Mouse (Mus musculus): ENCODE measurements around the gene Tmem104.

DNA sequence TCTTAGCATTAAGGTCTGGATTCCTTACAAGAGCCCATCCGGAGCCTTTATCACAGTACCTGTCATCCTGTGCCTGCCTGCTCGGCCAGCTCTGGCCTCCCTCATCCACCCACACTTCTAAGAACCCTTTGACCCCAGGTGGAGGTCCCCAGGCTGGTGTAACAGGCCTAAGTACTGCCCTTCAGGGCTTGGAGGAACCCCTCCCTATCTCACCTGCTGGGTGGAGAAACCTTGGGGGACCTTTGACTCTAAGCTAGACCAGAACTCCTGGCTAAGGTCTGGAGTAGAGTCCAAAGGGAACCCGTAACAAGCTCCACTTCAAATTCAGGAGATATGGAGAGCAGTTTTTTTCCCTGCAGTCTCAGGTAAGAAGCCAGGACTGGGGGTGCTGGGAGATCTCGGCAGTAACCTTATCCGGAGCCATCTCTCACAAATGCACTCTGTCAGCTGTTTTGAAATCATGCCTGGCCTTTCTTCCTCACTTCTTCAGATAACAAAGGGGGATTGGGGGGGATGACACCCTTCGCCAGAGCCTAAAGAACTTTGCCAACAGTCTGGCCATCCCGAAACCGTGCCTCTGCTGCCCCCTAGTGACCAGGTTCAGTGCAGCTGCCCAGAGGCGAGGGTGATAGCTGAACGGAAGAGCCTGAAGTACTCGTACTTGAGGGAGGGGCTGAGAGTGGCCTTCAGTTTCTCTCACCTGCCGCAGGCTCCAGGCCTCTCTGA is 5.2 kb upstream of the Tmem104 start:
- no peak for TF ChIP-seq POLR2A (IDR thresholded peaks at IDR 0.05; ENCODE audit: insufficient read length, low read depth)
- TF ChIP-seq POLR2AphosphoS2 (IDR thresholded peaks at IDR 0.05; ENCODE audit: insufficient read length, low read depth) = no peak
- TF ChIP-seq MYOG (IDR thresholded peaks at IDR 0.05; ENCODE audit: control insufficient read depth in 1 of 3, insufficient read depth in 1 of 3, insufficient read length in 2 of 3, low read depth in 2 of 3) = no peak
- TF ChIP-seq CEBPB (IDR thresholded peaks at IDR 0.05; ENCODE audit: insufficient read depth, poor library complexity, severe bottlenecking) = no peak
- TF ChIP-seq USF1 (IDR thresholded peaks at IDR 0.05; ENCODE audit: low read depth) = no peak

All from myocyte (in vitro differentiated cells).